Mouse (Mus musculus): ENCODE data around the gene Gfi1. TPM values are rescaled to one million over a fixed set of nuclear protein-coding genes. Genes with fewer than 3 reads are reported as not detected.

The Gfi1 gene
- 4.5 and 9.6 TPM in 2 replicates for polyA plus RNA-seq (2012; ENCODE audit: low replicate concordance)

GRCm38 (mm10) chr5:107725435-107726261 is at the start of gene Gfi1:
Gene Gfi1 (minus strand): TSS chr5:107726036.

Other genes with a start within 250 kb of the Gfi1 start
- gene Gm42669, start 218.4 kb downstream of the Gfi1 start, polyA plus RNA-seq (2012; ENCODE audit: low replicate concordance), result 0.05 TPM in 1 of 2 replicates, not detected in the other
- gene 1700028K03Rik, start 191.3 kb downstream of the Gfi1 start, polyA plus RNA-seq (2012; ENCODE audit: low replicate concordance), result not detected in 2 replicates
- 1.9 and 4.2 TPM in 2 replicates for gene Rpap2, start 128.7 kb downstream of the Gfi1 start, polyA plus RNA-seq (2012; ENCODE audit: low replicate concordance)
- 0.25 TPM in 1 of 2 replicates, not detected in the other for gene Glmn, start 128.1 kb downstream of the Gfi1 start, polyA plus RNA-seq (2012; ENCODE audit: low replicate concordance)
- not detected in 2 replicates for gene Ube2d2b, start 104.1 kb upstream of the Gfi1 start, polyA plus RNA-seq (2012; ENCODE audit: low replicate concordance)
- gene Evi5, start 149.1 kb upstream of the Gfi1 start, polyA plus RNA-seq (2012; ENCODE audit: low replicate concordance), result 6.7 and 7.0 TPM in 2 replicates
- 15.0 and 93.1 TPM in 2 replicates for gene Rpl5, start 174.5 kb upstream of the Gfi1 start, polyA plus RNA-seq (2012; ENCODE audit: low replicate concordance)

All from leukemia stem cell, adult 10-12 weeks (primary cell).